Mouse (Mus musculus) MEL (cell line): ENCODE measurements around the gene Ntf5. TPM values are rescaled to one million over a fixed set of nuclear protein-coding genes. Genes with fewer than 3 reads are reported as not detected.
A peak's percentile ranks its signal among the peaks of the same experiment; 100 is the strongest.
"Not testable (repeated sequence)": the region's sequence is repeated elsewhere in the genome, so short reads cannot be mapped to it uniquely, and the experiment has no call there.

Experiments used
- DNase-seq: peaks from one replicate; pipeline ENCODE4 v3.0.0; 2011; ENCODE audit warnings: low read depth, low spot score
- H3K27ac ChIP-seq: 2 replicates; pipeline ENCODE4 v1.5.1; 2012; ENCODE audit warnings: low read depth, mild to moderate bottlenecking, control low read depth, low read length, moderate library complexity; ENCODE audit not compliant: control insufficient read depth
- H3K27me3 ChIP-seq, 2 experiments: fragments of 150-350 bp in 1 of 2; sonication (generic) in 1 of 2; 2 replicates each; pipeline ENCODE4 v1.6.1; 2012; ENCODE audit warnings: low read length in 2 of 2, mild to moderate bottlenecking in 2 of 2, improper control_type of control experiment in 1 of 2, moderate library complexity in 1 of 2; ENCODE audit not compliant: insufficient read depth in 2 of 2, control insufficient read depth in 1 of 2
- H3K36me3 ChIP-seq, 2 experiments: 2 replicates each; pipeline ENCODE4 v1.6.1; 2012 to 2014; ENCODE audit warnings: low read length in 2 of 2, improper control_type of control experiment in 1 of 2, inconsistent platforms in 1 of 2, mild to moderate bottlenecking in 1 of 2; ENCODE audit not compliant: insufficient read depth in 2 of 2, control insufficient read depth in 1 of 2
- H3K4me1 ChIP-seq, 2 experiments: fragments of 150-350 bp in 1 of 2; sonication (generic) in 1 of 2; 2 replicates each; pipeline ENCODE4 v1.6.1; 2012; ENCODE audit warnings: low read length in 2 of 2, improper control_type of control experiment in 1 of 2, mild to moderate bottlenecking in 1 of 2; ENCODE audit not compliant: insufficient read depth in 2 of 2, control insufficient read depth in 1 of 2
- H3K4me3 ChIP-seq, 2 experiments: fragments of 150-350 bp in 1 of 2; sonication (generic) in 1 of 2; 2 replicates each; pipeline ENCODE4 v1.5.1; 2012; ENCODE audit warnings: low read depth in 2 of 2, low read length in 2 of 2, mild to moderate bottlenecking in 2 of 2, moderate library complexity in 2 of 2, control low read depth in 1 of 2, improper control_type of control experiment in 1 of 2; ENCODE audit not compliant: control insufficient read depth in 1 of 2, insufficient read depth in 1 of 2
- H3K79me2 ChIP-seq: 2 replicates; pipeline ENCODE4 v1.6.1; 2012; ENCODE audit warnings: mild to moderate bottlenecking, low read length, moderate library complexity; ENCODE audit not compliant: control insufficient read depth, poor library complexity, insufficient read depth
- H3K9ac ChIP-seq: 2 replicates; pipeline ENCODE4 v1.6.1; 2012; ENCODE audit warnings: low read depth, mild to moderate bottlenecking, control low read depth, low read length, moderate library complexity; ENCODE audit not compliant: control insufficient read depth, poor library complexity, severe bottlenecking
- H3K9me3 ChIP-seq: fragments of 150-350 bp; sonication (generic); replicated peaks from 2 replicates; pipeline ENCODE4 v1.6.1; 2012; ENCODE audit warnings: mild to moderate bottlenecking, low read length, improper control_type of control experiment, moderate library complexity; ENCODE audit not compliant: insufficient read depth
- BHLHE40 ChIP-seq: IDR thresholded peaks from 2 replicates; pipeline ENCODE4 v1.6.1; 2012; ENCODE audit warnings: low read depth, mild to moderate bottlenecking, inconsistent platforms, low read length, improper control_type of control experiment, borderline replicate concordance
- CHD1 ChIP-seq: IDR thresholded peaks from 2 replicates; pipeline ENCODE4 v1.6.1; 2012; ENCODE audit warnings: low read depth, mild to moderate bottlenecking, inconsistent platforms, low read length, improper control_type of control experiment
- CHD2 ChIP-seq: IDR thresholded peaks from 2 replicates; pipeline ENCODE4 v1.6.1; 2011; ENCODE audit warnings: low read length, improper control_type of control experiment
- ELF1 ChIP-seq: IDR thresholded peaks from 2 replicates; pipeline ENCODE4 v1.6.1; 2014; ENCODE audit warnings: low read depth, mild to moderate bottlenecking, inconsistent platforms, low read length, improper control_type of control experiment, moderate library complexity
- EP300 ChIP-seq, 2 experiments: IDR thresholded peaks; 2 replicates each; pipeline ENCODE4 v1.6.1; 2011; ENCODE audit warnings: improper control_type of control experiment in 2 of 2, low read length in 2 of 2, low read depth in 1 of 2, mild to moderate bottlenecking in 1 of 2
- HCFC1 ChIP-seq: IDR thresholded peaks from 2 replicates; pipeline ENCODE4 v1.6.1; 2012; ENCODE audit warnings: low read depth, mild to moderate bottlenecking, inconsistent platforms, low read length, improper control_type of control experiment, moderate library complexity
- MAX ChIP-seq: IDR thresholded peaks from 2 replicates; pipeline ENCODE4 v1.6.1; 2011; ENCODE audit warnings: low read length, improper control_type of control experiment
- MAZ ChIP-seq: IDR thresholded peaks from 2 replicates; pipeline ENCODE4 v1.6.1; 2012; ENCODE audit warnings: low read depth, mild to moderate bottlenecking, inconsistent platforms, low read length, improper control_type of control experiment
- MXI1 ChIP-seq: IDR thresholded peaks from 2 replicates; pipeline ENCODE4 v1.6.1; 2011; ENCODE audit warnings: mild to moderate bottlenecking, low read depth, low read length, improper control_type of control experiment
- NELFE ChIP-seq: IDR thresholded peaks from 2 replicates; pipeline ENCODE4 v1.6.1; 2011; ENCODE audit warnings: low read depth, low read length, improper control_type of control experiment
- NRF1 ChIP-seq: IDR thresholded peaks from 2 replicates; pipeline ENCODE4 v1.6.1; 2014; ENCODE audit warnings: low read depth, mild to moderate bottlenecking, inconsistent platforms, low read length, improper control_type of control experiment, moderate library complexity; ENCODE audit not compliant: poor library complexity, insufficient read depth, severe bottlenecking
- POLR2A ChIP-seq, 2 experiments: IDR thresholded peaks; 2 replicates each; pipeline ENCODE4 v1.6.1; 2011 to 2012; ENCODE audit warnings: low read length in 2 of 2, mild to moderate bottlenecking in 2 of 2, control low read depth in 1 of 2, improper control_type of control experiment in 1 of 2, low read depth in 1 of 2, moderate library complexity in 1 of 2; ENCODE audit not compliant: control insufficient read depth in 1 of 2, insufficient read depth in 1 of 2, poor library complexity in 1 of 2
- POLR2AphosphoS2 ChIP-seq: IDR thresholded peaks from 2 replicates; pipeline ENCODE4 v1.6.1; 2011; ENCODE audit warnings: low read length, improper control_type of control experiment
- POLR2AphosphoS5 ChIP-seq: IDR thresholded peaks from 2 replicates; pipeline ENCODE4 v1.6.1; 2012; ENCODE audit warnings: low read depth, borderline replicate concordance, mild to moderate bottlenecking, inconsistent platforms, low read length, moderate library complexity, mixed read lengths
- SIN3A ChIP-seq: IDR thresholded peaks from 2 replicates; pipeline ENCODE4 v1.6.1; 2012; ENCODE audit warnings: low read length, improper control_type of control experiment, inconsistent platforms
- TAL1 ChIP-seq: IDR thresholded peaks from 2 replicates; pipeline ENCODE4 v1.6.1; 2012; ENCODE audit warnings: mild to moderate bottlenecking, inconsistent platforms, low read length, moderate library complexity, mixed read lengths
- TBP ChIP-seq: IDR thresholded peaks from 2 replicates; pipeline ENCODE4 v1.8.0; 2011; ENCODE audit warnings: low read depth, low read length, improper control_type of control experiment
- TCF12 ChIP-seq: IDR thresholded peaks from 2 replicates; pipeline ENCODE4 v1.6.1; 2014; ENCODE audit warnings: low read depth, mild to moderate bottlenecking, inconsistent platforms, low read length, improper control_type of control experiment, moderate library complexity
- USF1 ChIP-seq: IDR thresholded peaks from 2 replicates; pipeline ENCODE4 v1.6.1; 2014; ENCODE audit warnings: low read depth, mild to moderate bottlenecking, inconsistent platforms, low read length, improper control_type of control experiment, moderate library complexity
- ZKSCAN1 ChIP-seq: IDR thresholded peaks from 2 replicates; pipeline ENCODE4 v1.6.1; 2012; ENCODE audit warnings: low read depth, mild to moderate bottlenecking, inconsistent platforms, low read length, improper control_type of control experiment, moderate library complexity
- ZMIZ1 ChIP-seq: IDR thresholded peaks from 2 replicates; pipeline ENCODE4 v1.6.1; 2012; ENCODE audit warnings: low read depth, mild to moderate bottlenecking, inconsistent platforms, low read length, improper control_type of control experiment, moderate library complexity
- polyA plus RNA-seq, 2 experiments: library from polyadenylated mRNA; stranded (reverse) in 1 of 2; unstranded in 1 of 2; fragments of >175 nt in 1 of 2; fragments of >200 nt in 1 of 2; gene quantifications; 2 replicates each; pipeline versions ENCODE4 v1.2.1 to v1.2.4; 2012; ENCODE audit warnings: low replicate concordance in 2 of 2, low read depth in 1 of 2; ENCODE audit not compliant: insufficient read length in 2 of 2, insufficient read depth in 1 of 2, missing spikeins in 1 of 2
- total RNA-seq: library from RNA; depleted of rRNA; stranded (reverse); fragments of 300-350 nt; gene quantifications from 2 replicates; pipeline ENCODE4 v1.2.3, GENCODE M21; 2012

Gene Ntf5
- total and polyA plus RNA-seq, 3 experiments, result 0.54 to 1.9 TPM; not detected in 1

GRCm38 (mm10) chr7:45457204-45458060 lies 43.9 kb downstream of the Ntf5 start (continued):
- TF ChIP-seq TAL1, result no peak
- no peak for TF ChIP-seq ZKSCAN1
- TF ChIP-seq POLR2AphosphoS5, result no peak
- TF ChIP-seq POLR2A (IDR thresholded peaks at IDR 0.05; ENCODE audit: control insufficient read depth in 1 of 2, insufficient read depth in 1 of 2, low read depth in 1 of 2, low read length in 2 of 2, poor library complexity in 1 of 2), result peak; percentile 23 to 74; a peak in 3 of 4 replicates

GRCm38 (mm10) chr7:45458748-45459563 lies 45.5 kb downstream of the Ntf5 start:
- H3K4me1 ChIP-seq, result peaks cover 7 to 22% of the 10 kb centered on the region in 2 experiments; a peak in 3 of 4 replicates
- DNase-seq, result peak; percentile 84
- H3K27me3 ChIP-seq, result no peaks in the 10 kb centered on the region
- peak overlapping the region; percentile 78 to 80 for H3K4me3 ChIP-seq
- no peak for TF ChIP-seq TAL1
- peak; percentile 56; the same call in 1 of the 2 replicates for TF ChIP-seq SIN3A
- TF ChIP-seq NRF1, result peak; percentile 78
- 0 out of 2 replicates have a peak, but pooled peaks have one; percentile 25 for TF ChIP-seq MAX
- TF ChIP-seq CHD1, result peak; percentile 49; the same call in 1 of the 2 replicates
- TF ChIP-seq MXI1, result peak; percentile 52
- no peak for TF ChIP-seq POLR2AphosphoS2
- H3K9ac ChIP-seq, result peak overlapping the region; percentile 93
- H3K9me3 ChIP-seq, result no peaks in the 10 kb centered on the region
- H3K79me2 ChIP-seq, result peaks cover 24% of the 10 kb centered on the region
- H3K36me3 ChIP-seq, result peaks cover 7 to 22% of the 10 kb centered on the region in 2 experiments
- H3K27ac ChIP-seq, result peak overlapping the region; percentile 88

- Histone ChIP-seq H3K36me3 (peaks cover 7 to 22% of the 10 kb centered on the region in 2 experiments), H3K4me3 (peak within 1 kb of the TSS; percentile 78 to 80), H3K27ac (peak within 1 kb of the TSS; percentile 96), H3K79me2 (peaks cover 24% of the 10 kb centered on the region), H3K9ac (peak within 1 kb of the TSS; percentile 93), H3K4me1 (peaks cover 7 to 22% of the 10 kb centered on the region in 2 experiments; a peak in 3 of 4 replicates)
- H3K27me3 ChIP-seq, H3K9me3 ChIP-seq: not testable (repeated sequence)
- TF ChIP-seq MAZ, result peak; percentile 95
- TF ChIP-seq NELFE, result peak; percentile 98
- peak; percentile 53; the same call in 1 of the 2 replicates for TF ChIP-seq CHD2
- peak; percentile 60 for TF ChIP-seq MXI1
- TF ChIP-seq ZKSCAN1, result 0 out of 2 replicates have a peak, but pooled peaks have one; percentile 28
- TF ChIP-seq BHLHE40, result peak; percentile 95
- peak; percentile 98 for TF ChIP-seq ZMIZ1
- TF ChIP-seq TCF12, result 0 out of 2 replicates have a peak, but pooled peaks have one; percentile 34
- peak; percentile 90; the same call in 1 of the 2 replicates for TF ChIP-seq POLR2AphosphoS5
- peak; percentile 64 for TF ChIP-seq HCFC1
- peak; percentile 98 for TF ChIP-seq TBP
- peak; percentile 38; the same call in 1 of the 2 replicates for TF ChIP-seq MAX
- TF ChIP-seq POLR2AphosphoS2, result peak; percentile 98
- TF ChIP-seq POLR2A (IDR thresholded peaks at IDR 0.05; ENCODE audit: control insufficient read depth in 1 of 2, insufficient read depth in 1 of 2, low read depth in 1 of 2, low read length in 2 of 2, poor library complexity in 1 of 2), result peak; percentile 94 to 97
- 0 out of 2 replicates have a peak, but pooled peaks have one; percentile 45 for TF ChIP-seq ELF1
- peak; percentile 85 for TF ChIP-seq USF1
- TF ChIP-seq EP300 (IDR thresholded peaks at IDR 0.05; ENCODE audit: low read depth in 1 of 2, low read length in 2 of 2), result peak in 1 of 2 experiments; percentile 37; a peak in 1 of 4 replicates
- peak; percentile 98 for DNase-seq
Observed at GRCm38 (mm10) chr7:45459564-45460140, 46.2 kb downstream of the Ntf5 start, which contains the start of gene Ftl1. Gene Ftl1 (minus strand): TSS chr7:45459884.
